Mouse (Mus musculus): ENCODE measurements around the gene Trim15. TPM values are rescaled to one million over a fixed set of nuclear protein-coding genes. Genes with fewer than 3 reads are reported as not detected.
"Not testable (repeated sequence)": the region's sequence is repeated elsewhere in the genome, so short reads cannot be mapped to it uniquely, and the experiment has no call there.

Trim15 gene
- polyA plus RNA-seq, 1 experiment from 2014 or later: 0.15 TPM

- ATAC-seq (ENCODE audit: insufficient number of reproducible peaks, low FRiP score, low TSS enrichment, low read depth): no peak
- no peaks in the 10 kb centered on the region for H3K27me3 ChIP-seq
- no peak overlapping the region for H3K4me3 ChIP-seq (replicated peaks)
- peaks cover 3% of the 10 kb centered on the region; the same call in 1 of the 2 replicates for H3K4me1 ChIP-seq
- 78% methylated on average over 7 of the region's 7 CpGs for WGBS
- H3K9me3 ChIP-seq (replicated peaks): no peaks in the 10 kb centered on the region
- H3K4me2 ChIP-seq (replicated peaks): no peak overlapping the region
- peaks cover 16% of the 10 kb centered on the region; the same call in 1 of the 2 replicates for H3K36me3 ChIP-seq
- H3K27ac ChIP-seq (replicated peaks): no peak overlapping the region
- no peak overlapping the region for H3K9ac ChIP-seq
Observed at GRCm38 (mm10) chr17:36843696-36844095, 23.3 kb downstream of the Trim15 start.

- H3K9me3 ChIP-seq (replicated peaks): no peaks in the 10 kb centered on the region
- H3K4me2 ChIP-seq (replicated peaks): no peak overlapping the region
- no peak overlapping the region for H3K27ac ChIP-seq (replicated peaks)
- H3K36me3 ChIP-seq: peaks cover 9% of the 10 kb centered on the region; the same call in 1 of the 2 replicates
- ATAC-seq (ENCODE audit: insufficient number of reproducible peaks, low FRiP score, low TSS enrichment, low read depth): no peak
- no peak overlapping the region for H3K4me3 ChIP-seq (replicated peaks)
- H3K9ac ChIP-seq: no peak overlapping the region
- peaks cover 17% of the 10 kb centered on the region for H3K4me1 ChIP-seq
- H3K27me3 ChIP-seq: no peaks in the 10 kb centered on the region
Observed at GRCm38 (mm10) chr17:36840961-36841445, 26.0 kb downstream of the Trim15 start.

- H3K9ac ChIP-seq: no peak overlapping the region
Observed at GRCm38 (mm10) chr17:36839931-36840330, 27.1 kb downstream of the Trim15 start.

GRCm38 (mm10) chr17:36839001-36839400 is 28.0 kb downstream of the Trim15 start:
- Histone ChIP-seq H3K27ac (replicated peaks) (no peak overlapping the region), H3K4me2 (replicated peaks) (no peak overlapping the region), H3K4me1 (peaks cover 17% of the 10 kb centered on the region), H3K36me3 (peaks cover 9% of the 10 kb centered on the region; the same call in 1 of the 2 replicates), H3K4me3 (replicated peaks) (no peak overlapping the region), H3K9ac (no peak overlapping the region), H3K9me3 (replicated peaks) (no peaks in the 10 kb centered on the region), H3K27me3 (no peaks in the 10 kb centered on the region)
- 85% methylated on average over 5 of the region's 5 CpGs for WGBS
- ATAC-seq (ENCODE audit: insufficient number of reproducible peaks, low FRiP score, low TSS enrichment, low read depth): no peak

More at GRCm38 (mm10) chr17:36839931-36840330, 27.1 kb downstream of the Trim15 start:
- WGBS: 78% methylated on average over 3 of the region's 3 CpGs
- no peak for ATAC-seq (ENCODE audit: insufficient number of reproducible peaks, low FRiP score, low TSS enrichment, low read depth)
- Histone ChIP-seq H3K4me2 (replicated peaks) (no peak overlapping the region), H3K4me3 (replicated peaks) (no peak overlapping the region), H3K36me3 (peaks cover 9% of the 10 kb centered on the region; the same call in 1 of the 2 replicates), H3K4me1 (peaks cover 20% of the 10 kb centered on the region), H3K27me3 (no peaks in the 10 kb centered on the region), H3K27ac (replicated peaks) (no peak overlapping the region), H3K9me3 (replicated peaks) (no peaks in the 10 kb centered on the region)

- H3K9ac ChIP-seq: peak within 1 kb of the TSS; percentile 72
- peak within 1 kb of the TSS; percentile 66 for H3K4me2 ChIP-seq (replicated peaks)
- no peaks in the 10 kb centered on the region for H3K9me3 ChIP-seq (replicated peaks)
- no peaks in the 10 kb centered on the region for H3K27me3 ChIP-seq
- peak within 1 kb of the TSS; percentile 71 for H3K4me3 ChIP-seq (replicated peaks)
- peaks cover 6% of the 10 kb centered on the region; the same call in 1 of the 2 replicates for H3K36me3 ChIP-seq
- peak within 1 kb of the TSS; percentile 96 for H3K27ac ChIP-seq (replicated peaks)
- H3K4me1 ChIP-seq: peaks cover 17% of the 10 kb centered on the region
- ATAC-seq (ENCODE audit: insufficient number of reproducible peaks, low FRiP score, low TSS enrichment, low read depth): peak; percentile 98
- WGBS: under 1% methylated on average over 52 of the region's 58 CpGs
Observed at GRCm38 (mm10) chr17:36836874-36837647, 29.9 kb downstream of the Trim15 start, which contains the start of gene Trim26. Gene Trim26, plus strand, starts transcription at chr17:36837134.

DNA sequence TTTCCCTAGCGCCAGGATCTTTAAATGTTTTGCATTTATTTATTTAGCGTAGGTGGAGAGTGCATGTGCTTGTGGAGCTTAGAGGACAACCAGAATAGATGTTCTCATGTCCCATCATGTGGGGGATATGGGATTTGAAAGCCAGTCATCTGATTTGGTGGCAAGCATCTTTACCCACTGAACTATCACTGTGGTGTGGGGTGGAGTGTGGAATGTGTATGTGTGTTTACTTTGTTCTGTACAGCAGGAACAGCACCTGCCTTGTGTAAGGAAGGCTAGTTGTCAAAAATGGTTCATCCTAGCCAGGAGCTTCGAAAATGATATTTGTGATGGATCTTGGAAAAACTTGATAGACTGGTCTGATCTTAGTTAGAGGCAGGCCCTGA is 30.6 kb downstream of the Trim15 start:
- 0 out of 2 replicates have a peak, but pooled peaks have one; percentile 11 for ATAC-seq (ENCODE audit: insufficient number of reproducible peaks, low FRiP score, low TSS enrichment, low read depth)
- WGBS: 14% methylated on average over 3 of the region's 3 CpGs
- peak overlapping the region; percentile 33; the same call in 1 of the 2 replicates for H3K9ac ChIP-seq
- H3K4me2 ChIP-seq (replicated peaks): peak overlapping the region; percentile 66
- peak overlapping the region; percentile 96 for H3K27ac ChIP-seq (replicated peaks)
- H3K4me3 ChIP-seq (replicated peaks): peak overlapping the region; percentile 71
- no peaks in the 10 kb centered on the region for H3K27me3 ChIP-seq
- H3K36me3 ChIP-seq: peaks cover 6% of the 10 kb centered on the region; the same call in 1 of the 2 replicates
- peaks cover 17% of the 10 kb centered on the region for H3K4me1 ChIP-seq
- no peaks in the 10 kb centered on the region for H3K9me3 ChIP-seq (replicated peaks)

- no peak for ATAC-seq (ENCODE audit: insufficient number of reproducible peaks, low FRiP score, low TSS enrichment, low read depth)
- no peaks in the 10 kb centered on the region for H3K9me3 ChIP-seq (replicated peaks)
- H3K27me3 ChIP-seq: no peaks in the 10 kb centered on the region
- H3K36me3 ChIP-seq: peaks cover 6% of the 10 kb centered on the region; the same call in 1 of the 2 replicates
- no peak overlapping the region for H3K9ac ChIP-seq
- peak overlapping the region; percentile 66 for H3K4me2 ChIP-seq (replicated peaks)
- H3K27ac ChIP-seq (replicated peaks): peak overlapping the region; percentile 96
- peak overlapping the region; percentile 71 for H3K4me3 ChIP-seq (replicated peaks)
- peaks cover 17% of the 10 kb centered on the region for H3K4me1 ChIP-seq
- 37% methylated on average over 12 of the region's 12 CpGs for WGBS
Observed at GRCm38 (mm10) chr17:36835591-36836426, 31.2 kb downstream of the Trim15 start.

- Histone ChIP-seq H3K9me3 (replicated peaks) (no peaks in the 10 kb centered on the region), H3K4me2 (replicated peaks) (no peak overlapping the region), H3K4me3 (replicated peaks) (no peak overlapping the region), H3K9ac (no peak overlapping the region), H3K4me1 (peaks cover 8% of the 10 kb centered on the region), H3K27ac (replicated peaks) (no peak overlapping the region), H3K36me3 (no peaks in the 10 kb centered on the region), H3K27me3 (no peaks in the 10 kb centered on the region; the same call in 1 of the 2 replicates)
- 56% methylated on average over 4 of the region's 4 CpGs for WGBS
- ATAC-seq (ENCODE audit: insufficient number of reproducible peaks, low FRiP score, low TSS enrichment, low read depth): no peak
Observed at GRCm38 (mm10) chr17:36832694-36833093, 34.3 kb downstream of the Trim15 start.

- no peak for ATAC-seq (ENCODE audit: insufficient number of reproducible peaks, low FRiP score, low TSS enrichment, low read depth)
- no peak overlapping the region for H3K9ac ChIP-seq
- no peaks in the 10 kb centered on the region for H3K9me3 ChIP-seq (replicated peaks)
- no peaks in the 10 kb centered on the region; the same call in 1 of the 2 replicates for H3K27me3 ChIP-seq
- H3K4me2 ChIP-seq (replicated peaks): no peak overlapping the region
- H3K4me3 ChIP-seq (replicated peaks): no peak overlapping the region
- no peak overlapping the region for H3K27ac ChIP-seq (replicated peaks)
- no peaks in the 10 kb centered on the region for H3K4me1 ChIP-seq
- no peaks in the 10 kb centered on the region for H3K36me3 ChIP-seq
- 81% methylated on average over 3 of the region's 3 CpGs for WGBS
Observed at GRCm38 (mm10) chr17:36830470-36830869, 36.5 kb downstream of the Trim15 start.

- H3K4me3 ChIP-seq (replicated peaks): no peak overlapping the region
- no peak overlapping the region for H3K4me2 ChIP-seq (replicated peaks)
- ATAC-seq (ENCODE audit: insufficient number of reproducible peaks, low FRiP score, low TSS enrichment, low read depth): no peak
- H3K9me3 ChIP-seq (replicated peaks): no peaks in the 10 kb centered on the region
- H3K4me1 ChIP-seq: no peaks in the 10 kb centered on the region
- no peaks in the 10 kb centered on the region for H3K36me3 ChIP-seq
- no peak overlapping the region for H3K9ac ChIP-seq
- H3K27ac ChIP-seq (replicated peaks): no peak overlapping the region
- 84% methylated on average over 2 of the region's 2 CpGs for WGBS
- H3K27me3 ChIP-seq: no peaks in the 10 kb centered on the region; the same call in 1 of the 2 replicates
Observed at GRCm38 (mm10) chr17:36828488-36828887, 38.5 kb downstream of the Trim15 start.

DNA sequence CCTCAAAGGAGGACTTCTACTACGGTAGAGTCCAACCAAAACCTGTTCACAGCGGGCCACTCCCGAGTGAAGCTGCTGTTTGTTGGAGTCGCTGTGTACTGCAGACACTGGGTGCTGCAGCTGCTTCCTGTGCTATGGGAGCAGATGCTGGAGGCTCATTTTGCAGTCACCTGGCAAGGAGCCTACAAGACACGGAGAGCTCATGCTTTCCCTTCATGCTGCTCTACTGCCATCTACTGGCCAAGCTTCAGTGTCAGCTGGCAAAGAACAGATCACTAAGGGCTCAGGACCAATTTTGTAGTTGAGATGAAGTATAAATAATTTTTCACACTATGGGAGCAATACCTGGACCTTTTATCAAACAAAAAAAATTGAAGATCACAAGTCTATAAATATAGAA is 41.0 kb downstream of the Trim15 start:
- not testable (repeated sequence) for H3K27me3 ChIP-seq; H3K9me3 ChIP-seq (replicated peaks); H3K27ac ChIP-seq (replicated peaks); H3K4me1 ChIP-seq; H3K36me3 ChIP-seq; H3K9ac ChIP-seq; H3K4me3 ChIP-seq (replicated peaks)
- 7% methylated on average over 5 of the region's 5 CpGs for WGBS
- 0 out of 2 replicates have a peak overlapping the region, but pooled peaks have one; percentile 24 for H3K4me2 ChIP-seq (replicated peaks)
- peak; percentile 60; the same call in 1 of the 2 replicates for ATAC-seq (ENCODE audit: insufficient number of reproducible peaks, low FRiP score, low TSS enrichment, low read depth)

All from embryonic facial prominence, embryonic 15.5 days (tissue).